ENCODE assay signal across 9 mouse cellular contexts in the genomic region with DNA sequence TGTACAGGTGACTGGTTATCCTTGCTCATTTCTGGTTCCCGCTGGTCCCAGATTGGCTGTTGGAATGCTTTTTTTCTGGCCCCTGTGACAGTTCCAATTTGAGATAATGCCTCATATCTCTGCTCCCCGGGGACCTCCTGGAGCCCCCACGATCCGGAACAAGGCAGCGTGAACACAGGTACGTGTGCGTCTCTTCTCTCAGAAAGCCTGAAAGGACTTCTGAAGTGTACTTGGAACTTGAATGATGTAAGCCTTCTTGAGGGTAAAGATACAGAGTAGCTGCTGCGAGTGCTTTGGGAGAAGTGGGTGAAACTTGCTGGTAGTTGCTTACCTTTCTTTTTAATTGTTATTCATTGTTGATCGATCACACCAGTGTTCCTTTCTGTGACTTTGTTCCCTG. TPM values are rescaled to one million over a fixed set of nuclear protein-coding genes. Genes with fewer than 3 reads are reported as not detected.
DNase-seq lines count a peak whose midpoint lies in the region; TF ChIP-seq lines count a peak whose summit lies in the region.
"Had no signal": no experiment of that assay in that cellular context is flagged by ENCODE, and none has a peak within 500 bp of the region (broad histone marks: within the 10 kb centered on the region; RNA-seq: fewer than 3 reads in every experiment).

No protein-coding gene starts in this region.

- DNase-seq in left cerebral cortex, adult 2 months (ENCODE audit: extremely low spot score in 1 of 2, low spot score in 2 of 2) = no peak
- no peak for DNase-seq in left cerebral cortex, postnatal 25 days (ENCODE audit: low spot score in 2 of 2)
- DNase-seq in liver = peak; percentile 46
- no peak for DNase-seq in adrenal gland, adult 2 months
- no peak for DNase-seq in layer of hippocampus, postnatal 36 days
- no peak for DNase-seq in adrenal gland, adult 8-10 months
- DNase-seq: layer of hippocampus, adult 9-11 months had no signal

- intact Hi-C loops in left cerebral cortex, adult 2 months (cut with DNase I) = no loop called here
- intact Hi-C loops in left cerebral cortex, postnatal 25 days (cut with DNase I) = no loop called here

- H3K27me3 ChIP-seq in small intestine, adult 2 months (ENCODE audit: control insufficient read depth, insufficient read depth, low read length) = no peaks in the 10 kb centered on the region

- peaks cover 36% of the 10 kb centered on the region for H3K36me3 ChIP-seq in small intestine, adult 2 months (ENCODE audit: control insufficient read depth, insufficient read depth, low read length)

- WGBS in small intestine, adult 2 months = 17% methylated on average over 9 of the region's 9 CpGs

- no peak for TF ChIP-seq POLR2A in embryonic fibroblast, embryonic 13.5 days (IDR thresholded peaks at IDR 0.05; ENCODE audit: low read depth, low read length)
- no peak for TF ChIP-seq POLR2A in small intestine, adult 2 months (IDR thresholded peaks at IDR 0.05; ENCODE audit: low read depth, low read length)

- no peak overlapping the region for H3K27ac ChIP-seq in left cerebral cortex, adult 2 months
- H3K27ac ChIP-seq in embryonic fibroblast, embryonic 13.5 days (ENCODE audit: insufficient read depth, low read length) = no peak overlapping the region
- H3K27ac ChIP-seq in small intestine, adult 2 months (ENCODE audit: insufficient read depth, low read depth, low read length) = peak overlapping the region; percentile 93

- H3K4me3 ChIP-seq in left cerebral cortex, adult 2 months = peak overlapping the region; percentile 89
- peak overlapping the region; percentile 89 for H3K4me3 ChIP-seq in embryonic fibroblast, embryonic 13.5 days (ENCODE audit: insufficient read depth, low read length)
- H3K4me3 ChIP-seq in small intestine, adult 2 months (ENCODE audit: low read depth, low read length) = peak overlapping the region; percentile 83

- TF ChIP-seq CTCF in left cerebral cortex, adult 2 months (IDR thresholded peaks at IDR 0.05) = no peak
- no peak for TF ChIP-seq CTCF in embryonic fibroblast, embryonic 13.5 days (IDR thresholded peaks at IDR 0.05; ENCODE audit: borderline replicate concordance, insufficient read depth, low read length)
- TF ChIP-seq CTCF in small intestine, adult 2 months (IDR thresholded peaks at IDR 0.05; ENCODE audit: extremely low read depth, insufficient read length, insufficient replicate concordance, low read depth, low read length) = no peak

- H3K4me1 ChIP-seq in embryonic fibroblast, embryonic 13.5 days (ENCODE audit: control insufficient read depth, insufficient read depth, low read length) = 0 out of 2 replicates have a peak, but pooled peaks cover 3% of the 10 kb centered on the region
- H3K4me1 ChIP-seq in small intestine, adult 2 months (ENCODE audit: control insufficient read depth, insufficient read depth, insufficient read length, low read length) = peaks cover 6% of the 10 kb centered on the region

RNA-seq across cellular contexts. Expression of a gene that starts 1.1 kb away (rescaled TPM):
- 10 to 100 TPM; 57.0 to 69.2 TPM for total RNA-seq in left cerebral cortex, adult 2 months (2021)
- total RNA-seq in left cerebral cortex, postnatal 25 days (2021) = 10 to 100 TPM; 58.1 to 63.6 TPM
- 53.2 and 55.1 TPM in 2 replicates for polyA plus RNA-seq in embryonic fibroblast, embryonic 13.5 days (2011; ENCODE audit: insufficient read length, low read depth, missing spikeins)
- polyA plus RNA-seq in small intestine, adult 2 months (2012; rRNA removed) = 38.5 and 78.5 TPM in 2 replicates
- 10 to 100 TPM; 30.3 to 33.4 TPM for total RNA-seq in adrenal gland, adult 2 months (2021)
- 53.0 and 56.7 TPM in 2 replicates for polyA plus RNA-seq in adrenal gland, adult 2 months (2012; rRNA removed)
- total RNA-seq in layer of hippocampus, postnatal 36 days (2021) = 10 to 100 TPM; 68.5 to 76.8 TPM
- total RNA-seq in adrenal gland, adult 8-10 months (2022) = 10 to 100 TPM; 28.5 to 44.8 (median 43.0) TPM

RNA-seq across cellular contexts. Expression of a gene that starts 9.8 kb away (rescaled TPM):
- 10 to 100 TPM; 26.0 to 32.1 TPM for total RNA-seq in left cerebral cortex, adult 2 months (2021)
- total RNA-seq in left cerebral cortex, postnatal 25 days (2021) = 10 to 100 TPM; 19.9 to 29.4 TPM
- 23.9 and 24.3 TPM in 2 replicates for polyA plus RNA-seq in embryonic fibroblast, embryonic 13.5 days (2011; ENCODE audit: insufficient read length, low read depth, missing spikeins)
- polyA plus RNA-seq in small intestine, adult 2 months (2012; rRNA removed) = 15.4 and 23.4 TPM in 2 replicates
- 10 to 100 TPM; 28.6 to 32.2 TPM for total RNA-seq in adrenal gland, adult 2 months (2021)
- 44.2 and 55.0 TPM in 2 replicates for polyA plus RNA-seq in adrenal gland, adult 2 months (2012; rRNA removed)
- total RNA-seq in layer of hippocampus, postnatal 36 days (2021) = 10 to 100 TPM; 28.0 to 31.4 TPM
- total RNA-seq in adrenal gland, adult 8-10 months (2022) = 10 to 100 TPM; 39.7 to 86.2 (median 65.6) TPM

RNA-seq across cellular contexts. Expression of a gene that starts 16.6 kb away (rescaled TPM):
- 10 to 100 TPM; 59.8 to 65.7 TPM for total RNA-seq in left cerebral cortex, adult 2 months (2021)
- total RNA-seq in left cerebral cortex, postnatal 25 days (2021) = 10 to 100 TPM; 59.6 to 64.1 TPM
- polyA plus RNA-seq in embryonic fibroblast, embryonic 13.5 days (2011; ENCODE audit: insufficient read length, low read depth, missing spikeins) = 36.8 and 59.0 TPM in 2 replicates
- 18.3 and 30.2 TPM in 2 replicates for polyA plus RNA-seq in small intestine, adult 2 months (2012; rRNA removed)
- total RNA-seq in adrenal gland, adult 2 months (2021) = 10 to 100 TPM; 37.5 to 44.9 TPM
- polyA plus RNA-seq in adrenal gland, adult 2 months (2012; rRNA removed) = 61.3 and 61.5 TPM in 2 replicates
- total RNA-seq in layer of hippocampus, postnatal 36 days (2021) = 10 to 100 TPM; 66.9 to 70.5 TPM
- 10 to 100 TPM; 39.3 to 64.7 (median 52.0) TPM for total RNA-seq in adrenal gland, adult 8-10 months (2022)

RNA-seq across cellular contexts. Expression of a gene that starts 20.0 kb away (rescaled TPM):
- total RNA-seq in left cerebral cortex, adult 2 months (2021) = 100 to 1,000 TPM; 267 to 272 TPM
- total RNA-seq in left cerebral cortex, postnatal 25 days (2021) = 100 to 1,000 TPM; 258 to 278 TPM
- polyA plus RNA-seq in embryonic fibroblast, embryonic 13.5 days (2011; ENCODE audit: insufficient read length, low read depth, missing spikeins) = 226 and 234 TPM in 2 replicates
- polyA plus RNA-seq in small intestine, adult 2 months (2012; rRNA removed) = 79.8 and 116 TPM in 2 replicates
- total RNA-seq in adrenal gland, adult 2 months (2021) = 100 to 1,000 TPM; 558 to 829 TPM
- 210 and 224 TPM in 2 replicates for polyA plus RNA-seq in adrenal gland, adult 2 months (2012; rRNA removed)
- total RNA-seq in layer of hippocampus, postnatal 36 days (2021) = 100 to 1,000 TPM; 275 to 286 TPM
- total RNA-seq in adrenal gland, adult 8-10 months (2022) = 100 to 1,000 TPM; 609 to 713 (median 672) TPM

RNA-seq across cellular contexts. Expression of a gene that starts 21.0 kb away (rescaled TPM):
- 1 to 10 TPM; 6.7 to 8.6 TPM for total RNA-seq in left cerebral cortex, adult 2 months (2021)
- 10 to 100 TPM; 10.9 to 12.8 TPM for total RNA-seq in left cerebral cortex, postnatal 25 days (2021)
- 24.3 and 25.8 TPM in 2 replicates for polyA plus RNA-seq in embryonic fibroblast, embryonic 13.5 days (2011; ENCODE audit: insufficient read length, low read depth, missing spikeins)
- polyA plus RNA-seq in small intestine, adult 2 months (2012; rRNA removed) = 1.5 and 2.6 TPM in 2 replicates
- 1 to 10 TPM; 1.1 to 1.3 TPM for total RNA-seq in adrenal gland, adult 2 months (2021)
- 1.7 and 2.8 TPM in 2 replicates for polyA plus RNA-seq in adrenal gland, adult 2 months (2012; rRNA removed)
- total RNA-seq in layer of hippocampus, postnatal 36 days (2021) = 10 to 100 TPM; 15.1 to 15.5 TPM
- total RNA-seq in adrenal gland, adult 8-10 months (2022) = under 1 TPM; 0.46 to 0.80 (median 0.60) TPM
